Mouse (Mus musculus) CH12.LX (cell line): ENCODE data around the gene B3glct. TPM values are rescaled to one million over a fixed set of nuclear protein-coding genes. Genes with fewer than 3 reads are reported as not detected.

Source experiments
- DNase-seq: peaks from one replicate; pipeline ENCODE4 v3.0.0-alpha.2; 2013; ENCODE audit errors: extremely low read depth
- H3K27ac ChIP-seq: 2 replicates; pipeline ENCODE4 v1.5.1; 2012; ENCODE audit warnings: low read depth, mild to moderate bottlenecking, control low read depth, moderate library complexity; ENCODE audit not compliant: insufficient read depth
- H3K27me3 ChIP-seq: replicated peaks from 2 replicates; pipeline ENCODE3; 2012; ENCODE audit warnings: inconsistent platforms
- H3K36me3 ChIP-seq, 2 experiments: replicated peaks in 1 of 2; 2 replicates each; pipeline versions ENCODE3 to v1.6.1; 2012; ENCODE audit warnings: inconsistent platforms in 1 of 2, low read length in 1 of 2, mild to moderate bottlenecking in 1 of 2, mixed read lengths in 1 of 2, moderate library complexity in 1 of 2; ENCODE audit not compliant: control insufficient read depth in 1 of 2, insufficient read depth in 1 of 2
- H3K4me1 ChIP-seq, 2 experiments: 2 replicates each; pipeline ENCODE4 v1.6.1; 2012; ENCODE audit warnings: inconsistent platforms in 1 of 2, moderate library complexity in 1 of 2; ENCODE audit not compliant: insufficient read depth in 2 of 2, control insufficient read depth in 1 of 2
- H3K4me2 ChIP-seq: 2 replicates; pipeline ENCODE4 v1.6.1; 2012; ENCODE audit warnings: low read depth, mild to moderate bottlenecking, control low read depth; ENCODE audit not compliant: poor library complexity, insufficient read depth, severe bottlenecking
- H3K4me3 ChIP-seq, 3 experiments: fragments of 150-350 bp in 1 of 3; sonication (generic) in 1 of 3; replicated peaks in 1 of 3; 2 replicates each; pipeline versions ENCODE3 to v1.5.1; 2011 to 2012; ENCODE audit warnings: low read depth in 2 of 3, low read length in 2 of 3, mild to moderate bottlenecking in 2 of 3, moderate library complexity in 2 of 3, control low read depth in 1 of 3, improper control_type of control experiment in 1 of 3, inconsistent platforms in 1 of 3, mixed read lengths in 1 of 3; ENCODE audit not compliant: poor library complexity in 1 of 3
- H3K79me2 ChIP-seq: replicated peaks from 2 replicates; pipeline ENCODE4 v1.6.1; 2012; ENCODE audit warnings: mild to moderate bottlenecking, moderate library complexity; ENCODE audit not compliant: control insufficient read depth, poor library complexity, insufficient read depth, severe bottlenecking; ENCODE audit errors: extremely low read depth
- H3K9ac ChIP-seq: 2 replicates; pipeline ENCODE4 v1.6.1; 2012; ENCODE audit warnings: low read depth, mild to moderate bottlenecking, control low read depth, moderate library complexity; ENCODE audit not compliant: insufficient read depth
- H3K9me3 ChIP-seq: replicated peaks from 2 replicates; pipeline ENCODE3; 2012; ENCODE audit warnings: low read length, inconsistent platforms, mixed read lengths
- CTCF ChIP-seq, 2 experiments: IDR thresholded peaks in 1 of 2; conservative IDR thresholded peaks in 1 of 2; 2 replicates each; pipeline ENCODE4 v1.5.1; 2011 to 2012; ENCODE audit warnings: low read depth in 2 of 2, low read length in 2 of 2, improper control_type of control experiment in 1 of 2, inconsistent platforms in 1 of 2, mild to moderate bottlenecking in 1 of 2, moderate library complexity in 1 of 2
- E2F4 ChIP-seq: IDR thresholded peaks from 2 replicates; pipeline ENCODE4 v1.6.1; 2011; ENCODE audit warnings: low read depth, low read length, improper control_type of control experiment; ENCODE audit not compliant: insufficient replicate concordance
- ELF1 ChIP-seq: IDR thresholded peaks from 2 replicates; pipeline ENCODE4 v1.6.1; 2014; ENCODE audit warnings: low read depth, mild to moderate bottlenecking, inconsistent platforms, low read length, improper control_type of control experiment
- EP300 ChIP-seq: IDR thresholded peaks from 2 replicates; pipeline ENCODE4 v1.6.1; 2011; ENCODE audit warnings: low read length, improper control_type of control experiment
- ETS1 ChIP-seq: conservative IDR thresholded peaks from 2 replicates; pipeline ENCODE4 v1.6.1; 2012; ENCODE audit warnings: low read depth, mild to moderate bottlenecking, inconsistent platforms, low read length, improper control_type of control experiment, moderate library complexity
- IRF4 ChIP-seq: IDR thresholded peaks from 2 replicates; pipeline ENCODE4 v1.6.1; 2014; ENCODE audit warnings: low read depth, mild to moderate bottlenecking, inconsistent platforms, low read length, improper control_type of control experiment
- KAT2A ChIP-seq: IDR thresholded peaks from 2 replicates; pipeline ENCODE4 v1.6.1; 2012; ENCODE audit warnings: low read length, improper control_type of control experiment, inconsistent platforms; ENCODE audit not compliant: insufficient replicate concordance
- MAFK ChIP-seq: IDR thresholded peaks from 2 replicates; pipeline ENCODE4 v1.6.1; 2011; ENCODE audit warnings: low read length, improper control_type of control experiment; ENCODE audit not compliant: insufficient replicate concordance
- MAX ChIP-seq: IDR thresholded peaks from 2 replicates; pipeline ENCODE4 v1.6.1; 2011; ENCODE audit warnings: low read length, improper control_type of control experiment
- MAZ ChIP-seq: IDR thresholded peaks from 2 replicates; pipeline ENCODE4 v1.6.1; 2012; ENCODE audit warnings: low read depth, mild to moderate bottlenecking, inconsistent platforms, low read length, improper control_type of control experiment, moderate library complexity
- MEF2A ChIP-seq: IDR thresholded peaks from 2 replicates; pipeline ENCODE4 v1.6.1; 2014; ENCODE audit warnings: low read depth, mild to moderate bottlenecking, inconsistent platforms, low read length, improper control_type of control experiment, borderline replicate concordance
- MXI1 ChIP-seq: IDR thresholded peaks from 2 replicates; pipeline ENCODE4 v1.6.1; 2011; ENCODE audit warnings: mild to moderate bottlenecking, low read depth, low read length, improper control_type of control experiment
- NRF1 ChIP-seq: IDR thresholded peaks from 2 replicates; pipeline ENCODE4 v1.6.1; 2014; ENCODE audit warnings: low read depth, mild to moderate bottlenecking, inconsistent platforms, low read length, improper control_type of control experiment, moderate library complexity
- PAX5 ChIP-seq: IDR thresholded peaks from 2 replicates; pipeline ENCODE4 v1.6.1; 2012; ENCODE audit warnings: low read length, inconsistent platforms, mixed read lengths
- RCOR1 ChIP-seq: conservative IDR thresholded peaks from 2 replicates; pipeline ENCODE4 v1.6.1; 2012; ENCODE audit warnings: low read depth, mild to moderate bottlenecking, inconsistent platforms, low read length, improper control_type of control experiment
- SMC3 ChIP-seq: IDR thresholded peaks from 2 replicates; pipeline ENCODE4 v1.6.1; 2011; ENCODE audit warnings: low read depth, low read length, improper control_type of control experiment
- ZC3H11A ChIP-seq: IDR thresholded peaks from 2 replicates; pipeline ENCODE4 v1.6.1; 2012; ENCODE audit warnings: low read depth, mild to moderate bottlenecking, inconsistent platforms, low read length, improper control_type of control experiment
- dilution Hi-C: fragments of 300-500 bp; cut with MboI; formaldehyde crosslinking; loops from 2 replicates; pipeline ENCODE4 v1.14.3; 2020; ENCODE audit warnings: low sequenced_read_pairs; ENCODE audit not compliant: extremely low pct_unique_long_range_greater_than_20kb, extremely low pct_ligation_motif_present
- in situ Hi-C: fragments of 300-500 bp; cut with MboI; formaldehyde crosslinking; loops from 3 replicates; pipeline ENCODE4 v1.14.3; 2019; ENCODE audit warnings: low sequenced_read_pairs, low pct_ligation_motif_present, low pct_unique_long_range_greater_than_20kb, mixed read lengths
- polyA plus RNA-seq: library from polyadenylated mRNA; unstranded; fragments of >175 nt; gene quantifications from 2 replicates; pipeline ENCODE4 v1.2.1, GENCODE M21; 2012; ENCODE audit warnings: low read depth; ENCODE audit not compliant: insufficient read length
- total RNA-seq, 2 experiments: library from RNA; depleted of rRNA; stranded (reverse); fragments of 300-350 nt in 1 of 2; fragments of >200 nt in 1 of 2; gene quantifications; 2 replicates each; pipeline ENCODE4 v1.2.3; 2012 to 2014

B3glct gene
- total and polyA plus RNA-seq, 3 experiments: 0.38 to 2.1 (median 1.3) TPM

DNA sequence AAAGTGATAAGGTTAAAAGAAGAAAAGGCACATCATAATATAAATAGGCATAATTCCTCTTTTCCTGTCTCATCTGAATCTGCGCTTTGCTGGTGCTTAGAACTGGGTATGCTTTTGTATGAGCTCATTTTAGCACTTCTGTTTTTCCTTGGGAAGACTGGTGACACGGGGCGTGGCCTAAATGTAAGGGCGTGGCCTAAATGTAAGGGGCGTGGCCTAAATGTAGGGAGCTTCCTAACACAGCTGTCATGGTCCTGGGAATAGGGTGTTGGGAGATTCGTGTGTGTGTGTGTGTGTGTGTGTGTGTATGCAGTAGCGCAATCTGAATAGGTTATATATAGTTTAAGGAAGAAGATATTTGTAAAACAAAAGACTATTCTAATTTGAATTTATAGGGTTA lies 62.1 kb downstream of the B3glct start:
- dilution Hi-C loops: no loop called here
- no peak for DNase-seq

DNA sequence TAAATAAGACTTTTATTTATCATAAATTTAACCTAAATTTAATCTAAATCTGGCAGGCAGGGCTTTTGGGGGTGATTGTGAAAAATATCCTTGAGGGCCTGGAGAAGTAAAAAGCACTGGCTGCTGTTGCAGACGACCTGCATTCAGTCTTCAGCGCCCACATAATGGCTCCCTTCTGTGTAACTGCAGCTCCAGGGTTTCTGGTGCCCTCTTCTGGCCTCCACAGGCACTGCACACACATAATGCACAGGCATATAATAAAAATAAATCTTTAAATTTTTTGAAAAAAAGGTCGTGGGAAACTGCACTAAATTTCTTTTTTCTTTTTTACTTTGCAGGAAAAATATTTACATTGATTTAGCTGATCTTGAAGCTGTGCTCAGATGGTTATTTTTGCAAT lies 62.7 kb downstream of the B3glct start:
- no peaks in the 10 kb centered on the region for H3K27me3 ChIP-seq
- dilution Hi-C loops (no loop called here), in situ Hi-C loops (no loop called here)
- H3K9ac ChIP-seq: no peak overlapping the region
- no peak overlapping the region for H3K4me3 ChIP-seq
- peaks cover 0 to 4% of the 10 kb centered on the region in 2 experiments for H3K36me3 ChIP-seq
- TF ChIP-seq E2F4 (no peak), CTCF (conservative IDR thresholded peaks at IDR 0.05 in 1 of 2, IDR thresholded peaks at IDR 0.05 in 1 of 2; ENCODE audit: low read depth in 2 of 2, low read length in 2 of 2) (peak in 1 of 2 experiments; percentile 6; a peak in 1 of 4 replicates)
- DNase-seq: no peak
- H3K9me3 ChIP-seq: peaks cover 56% of the 10 kb centered on the region
- H3K27ac ChIP-seq: no peak overlapping the region
- H3K4me1 ChIP-seq: peaks cover 0 to 4% of the 10 kb centered on the region in 2 experiments; a peak in 1 of 4 replicates
- no peaks in the 10 kb centered on the region for H3K79me2 ChIP-seq
- H3K4me2 ChIP-seq: no peak overlapping the region

More for the DNA sequence above, 62.1 kb downstream of the B3glct start:
- Histone ChIP-seq H3K36me3 (peaks cover 0 to 4% of the 10 kb centered on the region in 2 experiments), H3K27me3 (no peaks in the 10 kb centered on the region), H3K79me2 (no peaks in the 10 kb centered on the region), H3K9ac (no peak overlapping the region), H3K4me2 (no peak overlapping the region), H3K9me3 (peaks cover 58% of the 10 kb centered on the region), H3K4me1 (peaks cover 0 to 4% of the 10 kb centered on the region in 2 experiments; a peak in 1 of 4 replicates), H3K4me3 (no peak overlapping the region), H3K27ac (no peak overlapping the region)
- TF ChIP-seq ETS1: no peak
- TF ChIP-seq RCOR1: no peak
- no peak for TF ChIP-seq EP300
- TF ChIP-seq MAFK: no peak
- no peak for TF ChIP-seq ZC3H11A
- no peak for TF ChIP-seq MEF2A
- no peak for TF ChIP-seq NRF1
- TF ChIP-seq KAT2A: no peak
- TF ChIP-seq ELF1: no peak
- TF ChIP-seq MAX: no peak
- TF ChIP-seq CTCF (conservative IDR thresholded peaks at IDR 0.05 in 1 of 2, IDR thresholded peaks at IDR 0.05 in 1 of 2; ENCODE audit: low read depth in 2 of 2, low read length in 2 of 2): no peak
- TF ChIP-seq IRF4: no peak
- TF ChIP-seq MAZ: no peak
- in situ Hi-C loops: no loop called here

DNA sequence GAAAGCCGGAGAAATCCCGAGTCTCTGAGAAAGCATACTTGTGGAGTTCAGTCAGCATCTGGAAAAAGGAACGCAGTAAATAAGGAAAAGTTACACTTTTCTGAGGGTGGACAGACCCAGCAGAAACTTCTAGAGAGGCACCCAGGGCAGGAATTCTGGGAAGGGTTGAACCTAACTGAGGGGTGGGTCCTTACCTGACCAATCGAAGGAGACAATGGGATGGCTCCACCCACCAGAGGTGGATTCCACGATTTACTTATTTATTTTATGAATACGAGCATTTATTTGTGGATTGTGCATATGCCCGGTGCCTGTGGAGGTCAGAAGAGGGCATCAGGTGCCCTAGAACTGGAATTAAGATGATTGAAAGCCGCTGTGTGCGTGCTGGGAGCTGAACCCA lies 64.3 kb downstream of the B3glct start:
- H3K4me3 ChIP-seq: no peak overlapping the region
- H3K9me3 ChIP-seq: peaks cover 55% of the 10 kb centered on the region
- H3K36me3 ChIP-seq: peaks cover 0 to 1% of the 10 kb centered on the region in 2 experiments
- H3K27me3 ChIP-seq: no peaks in the 10 kb centered on the region
- in situ Hi-C loops: no loop called here
- H3K4me2 ChIP-seq: no peak overlapping the region
- H3K79me2 ChIP-seq: no peaks in the 10 kb centered on the region
- DNase-seq: no peak
- H3K9ac ChIP-seq: no peak overlapping the region
- H3K27ac ChIP-seq: no peak overlapping the region
- no peak for TF ChIP-seq SMC3
- no peak for TF ChIP-seq MXI1
- no peak for TF ChIP-seq KAT2A
- TF ChIP-seq PAX5: no peak
- TF ChIP-seq EP300: no peak
- TF ChIP-seq, all 38 proteins: peak for 0
- dilution Hi-C loops: no loop called here
- H3K4me1 ChIP-seq: peaks cover 0 to 1% of the 10 kb centered on the region in 2 experiments; a peak in 1 of 4 replicates
